Mouse (Mus musculus): ENCODE measurements around the gene Mink1. TPM values are rescaled to one million over a fixed set of nuclear protein-coding genes. Genes with fewer than 3 reads are reported as not detected.

Mink1 gene
- total RNA-seq, 4 experiments from 2014 or later = 50.6 to 90.5 (median 71.2) TPM

DNA sequence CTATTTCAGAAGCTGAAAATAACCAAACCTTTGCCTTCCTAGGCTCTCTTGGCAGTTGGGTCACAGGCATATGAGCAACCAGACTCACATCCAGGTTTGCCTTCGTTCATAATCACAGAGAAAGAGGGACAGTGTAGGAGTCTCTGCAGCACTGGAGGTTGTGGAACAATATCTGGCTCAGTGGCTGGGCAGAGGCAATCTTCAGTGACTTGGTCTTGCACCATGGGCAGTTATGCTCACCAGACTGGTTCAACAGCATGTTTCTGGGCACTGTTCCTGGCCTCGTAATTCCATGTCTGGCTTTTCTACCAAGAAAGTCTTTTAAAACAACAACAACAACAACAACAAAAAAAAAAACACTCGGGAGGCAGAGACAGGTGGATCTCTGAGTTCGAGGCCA, 72.9 kb downstream of the Mink1 start:
- no peak for DNase-seq

DNA sequence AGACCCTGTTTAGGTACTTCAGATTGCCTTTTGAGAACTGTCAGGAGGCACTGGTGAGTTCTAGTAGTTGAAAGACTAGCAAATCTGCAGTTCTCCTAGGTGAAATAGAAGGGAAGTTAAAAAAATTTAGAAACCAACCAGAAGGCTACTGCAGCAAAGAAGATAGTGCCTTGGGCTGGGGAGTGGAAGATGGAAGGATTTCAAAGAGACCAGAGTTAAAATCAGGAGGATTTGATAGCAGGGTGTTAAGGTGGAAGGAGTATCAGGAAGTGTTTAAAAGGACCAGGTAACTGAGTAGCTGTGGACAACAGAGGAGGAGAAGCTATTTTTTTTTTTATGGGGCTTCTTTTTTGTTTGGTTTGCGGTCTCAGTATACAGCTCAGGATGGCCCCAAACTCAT, 75.1 kb downstream of the Mink1 start:
- DNase-seq = no peak

DNA sequence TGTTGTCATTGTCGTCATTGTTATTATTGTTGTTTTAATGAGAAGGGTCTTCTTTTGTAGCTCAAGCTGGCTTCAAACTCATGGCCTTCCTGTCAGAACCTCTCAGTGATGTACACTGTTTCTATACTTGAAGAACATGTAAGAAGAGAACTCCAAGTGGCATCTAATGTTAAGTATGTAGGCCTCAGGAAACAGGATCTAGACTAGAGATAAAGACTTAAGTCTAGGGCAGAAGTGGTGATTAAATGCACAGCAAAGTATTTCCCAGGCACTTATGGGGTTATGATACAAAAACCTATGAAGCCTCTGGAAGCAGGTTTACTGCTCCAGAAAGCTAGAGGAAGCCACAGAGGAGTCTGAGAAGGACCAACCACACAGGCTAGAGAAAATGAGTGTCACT, 75.6 kb downstream of the Mink1 start:
- DNase-seq = no peak

DNA sequence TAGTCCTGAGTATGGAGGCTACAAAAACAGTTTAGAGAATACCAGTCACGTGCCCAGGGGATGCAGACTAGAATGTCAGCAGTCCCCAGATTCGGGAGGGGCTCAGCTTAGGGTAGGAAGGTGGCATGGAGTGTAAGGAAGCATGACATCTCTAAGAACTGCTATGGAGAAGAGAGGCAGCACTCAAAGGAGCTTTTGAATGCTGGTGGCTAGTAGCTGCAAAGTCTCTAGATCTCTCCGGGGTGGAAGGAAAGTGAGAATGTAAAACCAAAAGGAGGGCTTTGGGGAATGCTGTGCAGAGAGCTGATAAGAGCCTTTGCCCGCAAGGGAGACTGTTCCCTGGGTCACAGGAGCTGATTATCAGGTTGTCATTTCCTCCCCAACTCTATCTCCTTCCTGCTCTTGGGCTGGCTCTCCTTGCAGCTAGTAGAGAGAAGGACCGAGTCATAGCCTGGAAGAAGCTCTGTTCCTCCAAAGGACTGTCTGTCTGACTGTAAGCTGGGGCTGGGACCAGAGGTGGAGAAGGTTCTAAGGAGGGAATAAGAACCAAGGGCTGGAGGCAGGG, 76.1 kb downstream of the Mink1 start, which contains the start of gene Gp1ba:
Gp1ba (plus strand) TSS at position 409 of the 565 bp plus-strand sequence.
- no peak for DNase-seq

DNA sequence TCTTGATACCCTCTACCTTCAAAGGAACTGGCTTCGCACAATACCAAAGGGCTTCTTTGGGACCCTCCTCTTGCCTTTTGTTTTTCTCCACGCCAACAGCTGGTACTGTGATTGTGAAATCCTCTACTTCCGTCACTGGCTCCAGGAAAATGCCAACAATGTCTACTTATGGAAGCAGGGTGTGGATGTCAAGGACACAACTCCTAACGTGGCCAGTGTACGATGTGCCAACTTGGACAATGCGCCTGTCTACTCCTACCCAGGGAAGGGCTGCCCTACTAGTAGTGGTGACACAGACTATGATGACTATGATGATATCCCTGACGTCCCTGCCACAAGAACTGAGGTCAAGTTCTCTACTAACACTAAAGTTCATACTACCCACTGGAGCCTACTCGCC, 77.3 kb downstream of the Mink1 start:
- DNase-seq = no peak

DNA sequence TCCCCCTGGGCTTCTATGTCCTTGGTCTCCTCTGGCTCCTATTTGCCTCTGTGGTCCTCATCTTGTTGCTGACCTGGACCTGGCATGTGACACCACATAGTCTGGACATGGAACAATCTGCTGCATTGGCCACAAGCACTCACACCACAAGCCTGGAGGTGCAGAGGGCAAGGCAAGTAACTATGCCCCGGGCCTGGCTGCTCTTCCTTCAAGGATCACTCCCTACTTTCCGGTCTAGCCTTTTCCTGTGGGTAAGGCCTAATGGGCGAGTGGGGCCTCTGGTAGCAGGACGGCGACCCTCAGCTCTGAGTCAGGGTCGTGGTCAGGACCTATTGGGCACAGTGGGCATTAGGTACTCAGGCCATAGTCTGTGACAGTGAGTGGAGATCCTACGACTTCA, 78.6 kb downstream of the Mink1 start:
- DNase-seq = no peak

DNA sequence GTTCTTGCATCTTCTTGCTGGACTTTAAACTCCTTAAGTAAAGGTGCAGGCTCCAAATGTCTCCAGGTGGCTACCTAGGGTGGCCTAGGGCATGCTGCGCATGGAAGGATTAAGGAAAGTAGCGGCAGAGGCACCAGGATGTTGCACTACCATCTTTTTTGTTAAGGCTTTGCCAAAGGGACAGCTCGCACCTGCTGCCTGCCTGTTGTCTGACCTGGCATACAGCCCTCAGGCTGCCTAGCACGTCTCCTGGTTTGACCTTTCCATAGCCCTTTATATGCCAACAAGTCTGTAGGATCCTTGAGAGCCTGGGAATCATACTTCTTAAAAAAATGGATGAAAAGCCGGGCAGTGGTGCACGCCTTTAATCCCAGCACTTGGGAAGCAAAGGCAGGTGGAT, 80.4 kb downstream of the Mink1 start:
- DNase-seq = no peak

DNA sequence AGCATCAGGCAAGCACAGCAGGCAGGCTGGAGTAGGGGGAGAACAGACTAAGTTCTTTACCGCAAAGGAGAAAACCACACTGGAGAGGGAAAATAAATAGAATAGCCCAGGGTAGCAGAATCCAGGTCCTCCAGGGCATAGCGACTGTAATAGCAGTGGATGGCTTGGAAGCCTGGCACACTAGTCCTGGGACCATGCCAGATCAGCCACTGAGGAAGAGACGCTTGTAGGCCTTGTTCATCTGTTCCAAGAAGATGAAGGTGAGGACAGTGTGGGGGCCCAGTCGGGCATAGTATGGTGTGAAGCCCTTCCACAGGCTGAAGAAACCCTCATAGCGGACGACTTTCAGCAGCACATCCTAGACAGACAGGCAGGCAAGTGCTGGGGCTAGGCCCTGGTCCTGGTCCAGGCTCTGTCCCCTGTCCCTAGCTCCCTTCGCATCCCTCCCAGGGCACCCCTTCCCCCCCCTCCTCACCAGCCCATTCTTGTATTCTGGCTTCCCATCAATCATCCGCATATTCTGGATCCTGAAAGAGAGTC, 82.0 kb downstream of the Mink1 start:
- DNase-seq = no peak

DNA sequence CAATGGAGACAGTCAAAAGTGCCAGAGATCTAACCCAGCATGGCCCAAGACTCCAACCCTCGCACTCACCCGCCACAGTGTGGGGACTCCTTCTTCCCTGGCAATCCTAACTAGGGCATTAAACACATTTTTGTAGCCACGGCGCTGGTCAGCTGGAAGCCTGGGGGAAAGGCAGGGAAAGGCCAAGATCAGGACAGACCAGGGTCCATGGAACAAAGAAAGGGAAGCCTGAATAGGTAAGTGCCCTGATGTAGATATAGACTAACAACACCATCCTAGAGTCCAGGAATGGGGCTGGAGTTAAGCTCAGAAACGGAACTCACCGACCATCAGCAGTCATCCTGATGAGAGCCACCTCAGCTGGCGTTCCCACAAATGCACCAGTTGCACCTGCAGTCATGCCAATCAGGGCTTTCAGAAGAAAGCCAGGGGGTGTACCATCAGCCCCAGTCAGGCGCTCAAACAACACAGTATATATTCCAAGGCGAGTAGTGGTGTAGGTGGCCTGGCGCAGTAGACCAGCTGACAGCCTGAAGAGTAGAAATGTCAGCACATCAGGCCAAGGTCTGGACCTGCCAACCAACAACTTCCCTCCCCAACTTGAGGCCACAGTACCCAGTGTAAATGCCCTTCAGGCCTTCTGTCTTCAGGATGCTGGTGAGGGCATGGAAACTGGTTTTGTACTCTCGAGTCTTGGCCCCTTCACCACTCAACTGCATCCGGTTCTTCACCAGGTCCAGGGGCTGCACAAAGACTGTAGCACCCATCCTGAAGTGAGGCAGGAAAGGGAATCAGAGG, 83.0 kb downstream of the Mink1 start:
- DNase-seq = no peak

DNA sequence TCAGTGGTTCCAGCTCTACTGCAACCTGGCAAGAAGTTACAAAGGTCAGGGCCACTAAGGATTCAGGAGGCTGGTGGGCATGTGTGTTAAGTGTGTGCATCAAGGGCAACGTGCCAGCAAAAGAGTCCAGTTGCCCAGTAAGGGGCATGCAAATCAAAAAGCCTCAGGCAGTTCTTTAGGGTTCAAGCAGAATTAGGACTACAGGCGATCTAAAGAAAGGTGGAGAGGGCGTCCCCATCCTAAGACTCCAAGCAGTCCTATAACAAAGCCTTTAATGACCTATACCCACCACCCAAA, 83.5 kb downstream of the Mink1 start:
- no peak for DNase-seq

DNA sequence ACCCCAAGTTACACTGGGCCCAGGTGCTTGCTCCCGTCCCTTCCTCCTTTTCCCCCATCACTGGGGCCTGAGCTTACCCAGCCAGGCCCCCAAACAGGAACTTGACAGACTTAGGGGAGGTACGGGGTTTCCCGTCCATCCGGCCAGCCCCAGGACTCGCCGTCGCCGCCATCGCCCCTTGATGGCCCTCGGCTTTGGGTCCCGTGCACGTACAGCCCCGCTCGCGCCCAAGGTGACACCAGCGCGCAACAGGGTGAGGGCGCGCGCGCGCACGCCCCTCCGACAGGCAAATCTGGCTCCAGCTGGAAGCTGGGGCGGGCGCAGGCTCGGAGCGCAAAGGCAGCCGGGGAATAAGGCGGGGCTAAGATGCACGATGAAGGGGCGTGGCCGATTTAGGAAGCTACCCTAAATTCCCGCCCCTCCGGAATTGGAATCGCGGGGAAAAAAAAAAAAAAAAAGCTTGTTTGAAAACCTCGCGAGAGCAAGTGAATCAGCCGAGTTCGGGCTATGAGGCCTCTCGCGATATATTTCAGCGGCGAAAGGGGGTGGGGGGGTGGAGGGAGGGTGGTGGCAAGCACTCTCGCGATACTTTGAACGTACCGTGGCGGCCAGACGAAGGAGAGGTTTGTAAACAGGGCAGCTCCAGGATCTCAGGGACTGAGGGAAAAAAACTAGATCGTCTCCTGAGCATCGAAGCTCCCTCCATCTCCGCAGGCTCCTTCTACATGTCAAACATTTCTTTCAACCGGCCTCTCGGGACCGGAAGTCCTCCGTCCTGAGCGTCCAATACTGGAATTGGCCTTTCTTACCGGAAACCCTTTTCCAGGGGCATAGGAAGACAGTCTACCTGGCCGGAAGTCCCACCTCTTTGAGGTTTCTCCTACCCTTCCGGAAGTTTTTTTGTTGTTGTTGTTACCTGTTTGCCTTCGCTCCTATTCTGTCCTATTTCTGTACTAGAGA, 84.3 kb downstream of the Mink1 start, which contains the start of the genes Rnf167 and Slc25a11:
Rnf167 (plus strand) TSS at position 545 of the 960 bp plus-strand sequence.
Slc25a11 (minus strand) TSS at position 789 of the 960 bp plus-strand sequence.
- peak; percentile 95 for DNase-seq

DNA sequence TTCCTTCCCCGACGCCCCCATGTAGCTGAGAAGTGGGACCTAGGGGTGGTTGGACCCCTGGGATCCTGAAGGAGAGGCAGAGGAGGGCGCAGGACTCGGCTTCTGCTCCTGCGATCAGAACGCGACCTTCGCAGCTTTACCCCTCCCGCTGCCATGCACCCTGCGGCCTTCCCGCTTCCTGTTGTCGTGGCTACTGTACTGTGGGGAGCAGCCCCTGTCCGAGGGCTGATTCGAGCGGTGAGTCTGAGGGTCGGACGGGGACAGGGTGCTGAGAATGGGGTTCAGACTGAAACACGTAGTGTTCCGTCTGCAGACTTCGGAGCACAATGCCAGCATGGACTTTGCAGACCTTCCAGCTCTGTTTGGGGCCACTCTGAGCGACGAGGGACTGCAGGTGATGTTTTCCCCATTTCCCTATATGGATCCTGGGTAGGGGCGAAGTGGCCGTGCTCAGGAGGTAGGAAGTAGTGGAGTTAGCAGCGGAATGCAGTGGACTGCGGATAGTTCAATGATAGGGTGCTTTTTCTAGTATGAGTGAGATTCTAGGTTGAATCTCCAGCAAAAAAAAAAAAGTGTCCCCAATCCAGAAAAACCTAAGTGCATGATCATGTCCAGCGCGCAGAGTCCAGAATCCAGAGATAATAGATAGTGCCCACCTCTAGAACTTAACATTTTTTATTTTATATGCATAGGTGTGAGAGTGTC, 85.2 kb downstream of the Mink1 start:
- peak; percentile 52 for DNase-seq

DNA sequence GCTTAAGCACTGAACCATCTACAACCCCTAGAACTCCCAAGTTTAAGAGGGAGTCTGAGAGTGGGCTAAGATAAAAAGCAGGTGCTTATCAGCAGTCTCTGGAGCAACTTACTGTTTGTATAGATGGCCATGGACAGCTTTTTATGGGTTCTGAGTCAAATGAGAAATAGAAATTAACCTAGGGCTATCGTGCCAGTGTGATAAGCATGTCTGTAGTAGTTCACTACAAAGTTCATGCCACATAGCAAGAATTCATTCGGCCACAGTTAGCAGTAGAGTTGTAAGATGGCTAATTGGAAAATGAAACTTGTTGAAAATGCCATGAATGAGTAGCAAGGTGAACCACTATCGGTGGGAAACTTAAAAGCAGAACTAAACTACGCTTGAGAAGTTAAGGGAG, 85.8 kb downstream of the Mink1 start:
- DNase-seq = no peak

DNA sequence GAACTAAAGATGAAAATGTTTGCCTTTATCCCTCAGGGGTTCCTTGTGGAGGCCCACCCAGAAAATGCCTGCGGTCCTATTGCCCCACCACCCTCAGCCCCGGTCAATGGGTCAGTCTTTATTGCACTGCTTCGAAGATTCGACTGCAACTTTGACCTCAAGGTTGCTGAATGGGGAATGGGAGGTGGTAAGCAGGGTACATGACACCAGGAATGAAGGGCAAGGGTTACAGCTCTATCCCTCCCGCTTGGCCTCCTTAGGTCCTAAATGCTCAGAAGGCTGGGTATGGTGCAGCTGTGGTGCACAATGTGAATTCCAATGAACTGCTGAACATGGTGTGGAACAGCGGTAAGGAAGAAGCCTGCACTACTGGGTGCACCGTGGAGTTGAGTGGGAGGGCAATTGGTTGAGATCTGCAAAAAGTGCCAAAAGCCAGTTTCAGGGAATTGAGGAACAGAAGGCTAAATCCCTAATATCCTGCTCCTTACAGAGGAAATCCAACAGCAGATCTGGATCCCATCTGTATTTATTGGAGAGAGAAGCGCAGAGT, 86.6 kb downstream of the Mink1 start:
- no peak for DNase-seq

DNA sequence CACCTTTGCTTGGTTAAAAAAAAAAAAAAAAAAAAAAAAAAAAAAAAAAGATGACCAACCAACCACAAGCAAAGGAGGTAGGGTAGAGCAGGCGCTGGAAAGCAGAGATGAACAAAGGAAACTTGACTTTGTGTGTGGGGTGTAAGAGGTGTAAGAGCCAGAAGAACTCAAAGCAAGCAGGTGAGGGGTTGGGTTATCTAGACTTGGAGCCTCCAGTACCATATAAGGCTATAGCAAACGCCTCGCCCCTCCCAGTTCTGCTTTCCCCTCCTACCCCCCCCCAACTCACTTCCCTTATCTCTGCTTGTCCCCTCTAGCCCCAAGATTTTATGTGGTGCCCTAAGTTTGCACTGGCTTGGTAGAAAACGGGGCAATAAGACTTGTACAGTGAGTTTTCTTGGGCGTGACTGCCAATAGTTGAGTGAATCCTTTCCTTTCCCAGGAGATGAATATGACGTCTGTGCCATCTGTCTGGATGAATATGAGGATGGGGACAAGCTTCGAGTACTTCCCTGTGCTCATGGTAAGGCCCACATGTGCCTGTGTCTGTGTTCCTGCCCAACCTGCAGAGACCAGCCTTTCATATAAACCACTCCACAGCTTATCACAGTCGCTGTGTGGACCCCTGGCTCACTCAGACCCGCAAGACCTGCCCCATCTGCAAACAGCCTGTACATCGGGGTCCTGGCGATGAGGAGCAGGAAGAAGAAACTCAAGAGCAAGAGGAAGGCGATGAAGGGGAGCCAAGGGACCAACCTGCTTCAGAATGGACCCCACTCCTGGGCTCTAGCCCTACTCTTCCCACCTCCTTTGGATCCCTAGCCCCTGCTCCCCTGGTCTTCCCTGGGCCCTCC, 87.9 kb downstream of the Mink1 start:
- DNase-seq = no peak

DNA sequence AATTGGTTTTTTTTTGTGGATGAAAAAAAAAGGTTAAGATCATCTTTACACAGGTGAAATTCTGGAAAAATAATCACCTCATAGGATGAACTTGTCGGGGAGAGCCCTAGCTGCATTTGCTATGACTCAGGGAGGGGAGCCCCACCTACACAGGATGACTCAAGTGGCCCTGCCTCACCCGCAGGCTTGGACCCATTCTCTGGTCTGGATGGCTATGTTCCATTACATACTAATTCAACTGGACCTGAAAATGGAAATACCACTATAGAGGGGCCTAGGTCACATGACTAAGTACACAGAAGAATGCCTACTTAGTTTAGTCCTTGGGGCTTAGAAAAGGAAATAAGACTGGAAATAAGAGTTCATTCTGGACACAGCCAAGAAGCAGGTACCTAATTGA, 88.7 kb downstream of the Mink1 start:
- peak; percentile 64 for DNase-seq

DNA sequence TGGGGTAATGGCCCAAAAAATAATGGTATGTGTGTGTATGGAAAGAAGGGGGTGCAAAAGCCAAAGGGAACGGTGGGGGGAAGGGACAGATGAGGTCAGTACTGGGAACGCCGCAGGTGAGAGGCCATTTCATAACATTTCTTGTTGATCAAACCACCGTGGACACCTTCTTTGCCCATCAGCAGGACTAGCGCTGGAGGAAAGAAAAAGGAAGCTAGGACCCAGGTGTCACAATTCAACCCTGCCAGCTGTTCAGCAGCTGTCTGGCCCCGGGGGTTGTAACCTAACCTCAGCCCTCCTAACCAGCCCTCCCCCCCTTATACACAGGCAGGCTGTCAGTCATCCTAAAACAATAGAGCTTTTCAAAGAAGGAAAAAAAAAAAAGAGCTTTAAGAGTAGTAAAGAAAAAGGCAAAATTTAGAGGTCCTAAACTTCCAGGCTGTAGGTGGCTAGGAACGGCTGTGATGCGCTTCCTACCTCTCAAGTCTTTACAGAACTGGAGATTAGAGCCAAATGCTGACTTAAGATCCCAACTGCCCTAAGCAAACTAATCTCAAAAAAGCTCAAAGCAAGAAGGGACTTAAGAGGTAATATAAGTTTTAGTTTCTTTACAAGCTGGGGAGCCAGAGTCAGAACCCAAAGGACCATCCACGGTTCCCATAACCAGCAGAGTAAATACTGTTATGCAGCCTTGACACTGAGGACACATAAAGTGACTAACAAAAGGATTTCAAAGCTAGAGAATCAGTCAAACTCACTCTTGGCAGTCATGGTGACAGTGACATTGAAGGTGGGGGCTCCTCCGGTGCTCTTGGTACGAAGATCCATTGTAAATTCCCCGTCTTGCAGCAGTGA, 89.6 kb downstream of the Mink1 start:
- DNase-seq = no peak

DNA sequence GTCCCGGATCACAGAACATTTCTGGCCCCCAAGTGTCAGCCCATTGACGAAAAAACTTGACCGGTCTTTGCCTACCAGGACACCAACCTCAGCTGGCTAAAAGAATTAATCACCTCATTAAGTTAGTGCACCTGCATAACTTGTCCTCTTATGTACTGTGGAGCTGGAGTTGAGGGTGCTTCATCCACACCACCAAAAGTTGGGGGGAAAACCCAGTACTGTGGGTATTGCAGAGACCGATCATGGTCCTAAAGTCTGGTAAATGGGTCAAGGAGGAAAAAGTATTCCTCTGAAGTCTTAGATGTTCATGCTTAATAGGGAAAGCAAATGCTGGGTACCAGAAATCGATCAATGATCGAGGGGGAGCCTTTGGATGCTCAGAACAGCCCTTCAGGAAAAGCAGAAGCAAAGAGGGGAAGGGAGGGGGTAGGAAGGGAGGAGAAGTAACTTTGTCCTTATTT, 90.2 kb downstream of the Mink1 start:
- no peak for DNase-seq

DNA sequence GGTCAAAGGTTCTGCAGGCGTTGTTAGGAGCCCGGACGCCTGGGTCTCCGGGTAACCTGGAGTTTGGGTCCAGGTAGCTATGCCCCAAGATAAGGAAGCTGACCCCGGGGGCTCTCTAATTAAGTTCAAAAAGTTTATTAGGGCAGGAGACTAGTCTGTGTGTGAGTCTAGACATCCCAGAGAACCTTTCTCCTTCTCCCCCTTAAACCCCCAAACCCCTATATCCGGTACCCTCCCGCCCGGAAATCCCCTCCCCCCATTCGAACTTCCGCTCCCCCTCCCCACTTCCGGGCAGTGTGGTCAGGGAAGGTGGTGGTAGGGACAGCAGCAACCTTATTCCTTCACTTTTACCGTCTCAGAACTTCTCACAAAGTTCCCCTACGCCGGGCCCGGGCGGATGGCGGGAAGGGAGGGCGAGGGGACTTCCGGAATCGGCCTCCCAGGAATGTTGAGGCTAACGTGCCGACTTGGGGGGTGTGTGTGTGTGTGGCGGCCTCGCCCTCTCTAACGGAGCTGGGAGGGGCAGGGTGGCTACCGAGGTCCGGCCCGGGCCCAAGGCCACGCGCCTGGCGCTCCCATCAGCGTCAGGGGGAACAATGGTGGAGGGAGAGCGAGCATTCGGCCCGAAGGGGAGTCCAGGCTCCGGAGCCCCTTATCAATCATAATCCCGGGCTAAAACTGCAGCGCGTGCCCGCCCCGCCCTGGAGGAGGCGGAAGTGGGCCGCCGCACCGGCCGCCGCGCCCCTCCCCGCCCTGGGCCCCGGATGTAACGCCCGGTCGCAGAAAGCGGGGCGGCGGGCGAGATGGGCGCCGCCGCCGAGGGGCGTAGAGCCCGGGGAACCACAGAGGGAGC, 90.9 kb downstream of the Mink1 start:
- DNase-seq = peak; percentile 68

Measured in adrenal gland, adult 8-10 months (tissue).